Mouse (Mus musculus): ENCODE results near the gene Abt1. TPM values are rescaled to one million over a fixed set of nuclear protein-coding genes. Genes with fewer than 3 reads are reported as not detected.

Abt1 gene
- total and polyA plus RNA-seq, 2 experiments from 2014 or later: 6.8 to 7.4 TPM

DNA sequence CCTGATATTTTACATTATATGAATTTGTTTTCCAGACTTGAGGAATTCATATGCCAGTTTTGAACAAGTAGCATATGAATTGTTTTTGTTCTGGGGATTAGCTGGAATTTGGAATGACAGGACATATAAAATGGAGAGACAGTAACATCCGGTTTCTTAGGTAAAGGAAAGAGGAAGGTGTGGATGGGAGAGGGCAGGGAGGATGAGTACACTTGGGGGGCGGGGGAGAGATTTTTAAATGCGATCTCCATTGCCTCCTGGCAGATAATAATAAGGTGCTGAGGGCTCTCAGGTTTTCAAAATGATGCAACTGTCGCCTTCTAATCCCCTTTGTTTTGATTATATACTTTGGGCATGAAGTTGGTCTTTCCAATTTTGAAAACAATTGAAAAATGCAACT, 11.6 kb upstream of the Abt1 start:
- no peak for ATAC-seq (ENCODE audit: insufficient read depth, low read depth)
- no peaks in the 10 kb centered on the region for H3K36me3 ChIP-seq (replicated peaks; ENCODE audit: control insufficient read depth, insufficient read depth, low read length)
- H3K4me2 ChIP-seq (ENCODE audit: low read depth, low read length): peak overlapping the region; percentile 59
- H3K27me3 ChIP-seq (ENCODE audit: control insufficient read depth, insufficient read depth, low read length): no peaks in the 10 kb centered on the region
- TF ChIP-seq EP300 (IDR thresholded peaks at IDR 0.05; ENCODE audit: low read depth): no peak
- TF ChIP-seq CTCF (IDR thresholded peaks at IDR 0.05; ENCODE audit: low read depth): no peak
- no peak overlapping the region for H3K27ac ChIP-seq (ENCODE audit: low read depth)
- no peaks in the 10 kb centered on the region for H3K9me3 ChIP-seq (replicated peaks; ENCODE audit: control insufficient read depth, low read length)
- H3K9ac ChIP-seq (replicated peaks; ENCODE audit: low read depth, low read length): 0 out of 2 replicates have a peak overlapping the region, but pooled peaks have one; percentile 23
- no peak for DNase-seq (ENCODE audit: low spot score)
- 24% methylated on average over 4 of the region's 4 CpGs for WGBS
- no peaks in the 10 kb centered on the region for H3K4me1 ChIP-seq (ENCODE audit: control insufficient read depth, insufficient read depth)
- H3K4me3 ChIP-seq (ENCODE audit: low read depth, low read length): peak overlapping the region; percentile 41

DNA sequence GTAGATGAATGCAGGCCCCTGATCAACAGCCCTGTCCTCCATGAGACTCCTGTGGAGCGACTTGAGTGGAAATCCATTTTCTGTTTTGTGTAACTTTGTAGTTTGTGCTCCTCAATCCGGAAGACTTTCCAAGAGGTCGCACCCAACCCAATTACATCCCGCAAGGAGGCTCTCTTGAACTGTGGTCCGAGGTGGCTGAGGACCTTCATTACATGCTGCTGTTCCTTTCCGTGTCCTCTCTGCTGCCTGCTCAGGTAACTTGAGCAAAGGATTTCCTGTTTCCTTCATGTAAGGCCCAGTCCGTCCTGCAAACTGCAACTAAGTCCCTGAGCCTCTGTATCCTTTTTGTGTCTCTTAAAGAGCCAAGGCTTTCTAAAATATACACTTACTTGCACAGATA, 10.8 kb upstream of the Abt1 start:
- no peaks in the 10 kb centered on the region for H3K9me3 ChIP-seq (replicated peaks; ENCODE audit: control insufficient read depth, low read length)
- no peaks in the 10 kb centered on the region for H3K27me3 ChIP-seq (ENCODE audit: control insufficient read depth, insufficient read depth, low read length)
- H3K4me3 ChIP-seq (ENCODE audit: low read depth, low read length): no peak overlapping the region
- DNase-seq (ENCODE audit: low spot score) (no peak), ATAC-seq (ENCODE audit: insufficient read depth, low read depth) (no peak)
- peak overlapping the region; percentile 1; the same call in 1 of the 2 replicates for H3K4me2 ChIP-seq (ENCODE audit: low read depth, low read length)
- H3K36me3 ChIP-seq (replicated peaks; ENCODE audit: control insufficient read depth, insufficient read depth, low read length): no peaks in the 10 kb centered on the region
- no peak overlapping the region for H3K27ac ChIP-seq (ENCODE audit: low read depth)
- H3K9ac ChIP-seq (replicated peaks; ENCODE audit: low read depth, low read length): no peak overlapping the region
- TF ChIP-seq CTCF (IDR thresholded peaks at IDR 0.05; ENCODE audit: low read depth) (no peak), EP300 (IDR thresholded peaks at IDR 0.05; ENCODE audit: low read depth) (no peak)
- H3K4me1 ChIP-seq (ENCODE audit: control insufficient read depth, insufficient read depth): peaks cover 7% of the 10 kb centered on the region; the same call in 1 of the 2 replicates
- 29% methylated on average over 7 of the region's 7 CpGs for WGBS

DNA sequence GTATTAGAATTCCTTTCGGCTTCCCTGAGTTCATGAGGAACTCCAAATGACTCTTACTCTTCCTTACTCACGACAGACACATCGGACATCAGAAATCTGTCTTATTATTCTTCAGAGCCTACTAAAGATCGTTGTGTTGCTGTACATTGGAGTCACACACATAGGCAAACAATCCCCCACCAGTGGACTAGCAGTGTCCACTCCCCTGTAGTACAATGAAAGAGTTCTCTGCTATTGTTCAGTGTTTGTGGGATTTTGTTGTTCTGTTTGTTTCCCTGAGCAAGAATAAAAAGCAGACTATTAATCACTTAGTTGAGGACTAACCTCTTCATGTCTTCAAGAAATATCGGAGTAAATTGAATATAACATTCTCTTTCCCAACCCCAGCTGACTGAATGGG, 10.1 kb upstream of the Abt1 start:
- H3K27me3 ChIP-seq (ENCODE audit: control insufficient read depth, insufficient read depth, low read length): no peaks in the 10 kb centered on the region
- WGBS: 64% methylated on average over 5 of the region's 5 CpGs
- no peak overlapping the region for H3K4me2 ChIP-seq (ENCODE audit: low read depth, low read length)
- H3K4me3 ChIP-seq (ENCODE audit: low read depth, low read length): peak overlapping the region; percentile 66; the same call in 1 of the 2 replicates
- DNase-seq (ENCODE audit: low spot score): no peak
- TF ChIP-seq EP300 (IDR thresholded peaks at IDR 0.05; ENCODE audit: low read depth): no peak
- no peak for TF ChIP-seq CTCF (IDR thresholded peaks at IDR 0.05; ENCODE audit: low read depth)
- H3K9me3 ChIP-seq (replicated peaks; ENCODE audit: control insufficient read depth, low read length): no peaks in the 10 kb centered on the region
- no peak overlapping the region for H3K27ac ChIP-seq (ENCODE audit: low read depth)
- ATAC-seq (ENCODE audit: insufficient read depth, low read depth): no peak
- H3K36me3 ChIP-seq (replicated peaks; ENCODE audit: control insufficient read depth, insufficient read depth, low read length): no peaks in the 10 kb centered on the region
- peaks cover 12% of the 10 kb centered on the region for H3K4me1 ChIP-seq (ENCODE audit: control insufficient read depth, insufficient read depth)
- no peak overlapping the region for H3K9ac ChIP-seq (replicated peaks; ENCODE audit: low read depth, low read length)

DNA sequence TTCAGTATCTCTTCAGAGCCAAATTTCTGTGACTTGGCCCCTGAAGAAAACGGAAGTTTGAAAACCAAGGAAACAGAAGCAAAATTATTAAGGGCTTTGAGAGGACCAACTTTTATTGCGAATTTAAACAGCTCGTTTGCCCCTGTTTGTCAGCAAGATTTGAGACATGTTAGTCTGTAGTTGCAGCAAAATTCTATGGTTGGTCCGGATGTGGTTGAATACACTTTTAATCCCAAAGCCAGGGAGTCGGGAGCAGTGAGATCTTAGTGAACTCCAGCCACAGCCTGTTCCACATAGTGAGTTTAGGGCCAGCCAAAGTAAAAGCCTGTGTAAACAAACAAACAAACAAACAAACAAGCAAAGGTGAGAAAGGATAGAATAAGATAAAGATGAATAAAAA, 9.5 kb upstream of the Abt1 start:
- peak overlapping the region; percentile 66 for H3K4me3 ChIP-seq (ENCODE audit: low read depth, low read length)
- DNase-seq (ENCODE audit: low spot score): no peak
- H3K9me3 ChIP-seq (replicated peaks; ENCODE audit: control insufficient read depth, low read length): no peaks in the 10 kb centered on the region
- no peak for ATAC-seq (ENCODE audit: insufficient read depth, low read depth)
- peak overlapping the region; percentile 97 for H3K27ac ChIP-seq (ENCODE audit: low read depth)
- WGBS: 15% methylated on average over 5 of the region's 5 CpGs
- H3K27me3 ChIP-seq (ENCODE audit: control insufficient read depth, insufficient read depth, low read length): no peaks in the 10 kb centered on the region
- TF ChIP-seq EP300 (IDR thresholded peaks at IDR 0.05; ENCODE audit: low read depth) (no peak), CTCF (IDR thresholded peaks at IDR 0.05; ENCODE audit: low read depth) (no peak; the same call in 1 of the 2 replicates)
- peaks cover 12% of the 10 kb centered on the region for H3K4me1 ChIP-seq (ENCODE audit: control insufficient read depth, insufficient read depth)
- H3K36me3 ChIP-seq (replicated peaks; ENCODE audit: control insufficient read depth, insufficient read depth, low read length): no peaks in the 10 kb centered on the region
- peak overlapping the region; percentile 48 for H3K9ac ChIP-seq (replicated peaks; ENCODE audit: low read depth, low read length)
- H3K4me2 ChIP-seq (ENCODE audit: low read depth, low read length): peak overlapping the region; percentile 63

GRCm38 (mm10) chr13:23432562-23433201, 9.0 kb upstream of the Abt1 start:
- peak overlapping the region; percentile 74; the same call in 1 of the 2 replicates for H3K9ac ChIP-seq (replicated peaks; ENCODE audit: low read depth, low read length)
- peaks cover 12% of the 10 kb centered on the region for H3K4me1 ChIP-seq (ENCODE audit: control insufficient read depth, insufficient read depth)
- ATAC-seq (ENCODE audit: insufficient read depth, low read depth): peak; percentile 92
- DNase-seq (ENCODE audit: low spot score): peak; percentile 98
- H3K36me3 ChIP-seq (replicated peaks; ENCODE audit: control insufficient read depth, insufficient read depth, low read length): no peaks in the 10 kb centered on the region
- H3K4me3 ChIP-seq (ENCODE audit: low read depth, low read length): peak overlapping the region; percentile 66
- TF ChIP-seq CTCF (IDR thresholded peaks at IDR 0.05; ENCODE audit: low read depth): peak; percentile 86
- TF ChIP-seq EP300 (IDR thresholded peaks at IDR 0.05; ENCODE audit: low read depth): peak; percentile 77; the same call in 1 of the 2 replicates
- 0% methylated on average over 28 of the region's 28 CpGs for WGBS
- H3K27me3 ChIP-seq (ENCODE audit: control insufficient read depth, insufficient read depth, low read length): no peaks in the 10 kb centered on the region
- no peaks in the 10 kb centered on the region for H3K9me3 ChIP-seq (replicated peaks; ENCODE audit: control insufficient read depth, low read length)
- H3K4me2 ChIP-seq (ENCODE audit: low read depth, low read length): peak overlapping the region; percentile 63
- H3K27ac ChIP-seq (ENCODE audit: low read depth): peak overlapping the region; percentile 97
